Mouse (Mus musculus): ENCODE data around the gene Kctd4.

GRCm38 (mm10) chr14:75976107-75976506 is 21.3 kb downstream of the Kctd4 start:
- no peak for TF ChIP-seq POLR2A (IDR thresholded peaks at IDR 0.05; ENCODE audit: insufficient read depth, low read depth, low read length)
- no peak for TF ChIP-seq EP300 (IDR thresholded peaks at IDR 0.05; ENCODE audit: insufficient read depth, low read depth, low read length)
